Mouse (Mus musculus): ENCODE results near the gene Lrrc4c.

Gene Lrrc4c

DNA sequence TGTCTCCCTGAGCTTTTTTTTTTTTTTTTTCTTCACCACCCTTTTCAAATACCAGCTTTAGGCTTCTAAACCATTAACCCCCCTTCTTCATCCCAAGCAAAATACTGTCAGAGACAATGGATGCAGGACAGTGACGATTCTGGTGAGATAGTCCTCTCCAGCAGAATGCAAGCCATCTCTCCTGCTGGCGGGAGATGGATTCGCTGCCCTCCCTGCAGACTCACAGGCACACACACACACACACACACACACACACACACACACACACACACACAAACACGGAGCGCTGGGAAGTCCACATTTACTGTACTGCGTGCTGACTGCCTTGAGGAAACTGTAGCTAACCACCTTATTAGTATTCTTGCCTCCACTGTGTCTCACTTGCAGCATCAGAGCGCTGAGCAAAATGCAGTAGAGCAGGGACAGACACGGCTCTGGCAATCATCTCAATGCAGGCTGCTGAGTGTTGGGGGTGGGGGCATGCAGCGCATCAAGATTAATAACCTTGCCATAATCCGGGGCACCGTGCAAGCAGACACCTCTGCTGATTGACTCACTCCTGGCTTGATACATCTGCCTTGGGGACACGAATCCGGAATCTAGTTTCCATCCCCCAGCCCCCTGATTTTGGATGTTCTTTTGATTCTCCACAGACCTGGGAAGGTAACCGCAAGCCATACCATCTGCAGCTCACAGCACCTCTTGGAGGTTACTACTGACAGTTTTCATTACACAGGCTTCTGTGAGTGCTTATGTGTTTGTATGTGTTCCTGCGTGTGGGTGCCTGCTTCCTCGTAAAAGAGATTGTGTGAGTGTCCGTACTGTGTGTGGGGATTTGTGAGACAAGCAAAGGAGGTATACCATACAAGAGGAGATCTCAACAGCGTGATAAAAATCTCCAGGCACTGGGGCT, at the start of gene Lrrc4c:
Gene Lrrc4c, plus strand, starts transcription at position 783 of the 913 bp plus-strand sequence.
- DNase-seq (ENCODE audit: low spot score in 2 of 2), result peak in 1 of 2 experiments; percentile 56

DNA sequence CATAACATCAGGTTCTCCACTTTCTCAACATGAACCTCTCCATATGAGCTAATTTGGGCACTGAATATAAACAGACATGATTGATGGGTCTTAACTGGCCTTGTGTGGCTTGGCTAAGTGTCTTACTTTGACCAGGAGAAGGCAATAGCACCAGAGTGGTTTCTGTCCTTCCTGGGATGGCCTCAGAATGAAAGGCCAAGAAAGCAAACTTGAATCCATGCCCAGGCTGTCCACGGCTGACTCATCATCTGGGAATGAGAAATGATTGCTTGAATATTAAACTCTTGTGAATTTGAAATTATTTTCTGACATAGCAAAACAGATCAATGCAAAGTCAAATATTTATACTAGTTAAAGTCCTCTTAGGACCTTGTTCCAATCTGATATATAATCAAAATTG, 42.9 kb upstream of the Lrrc4c start:
- DNase-seq (ENCODE audit: low spot score in 2 of 2), result no peak

DNA sequence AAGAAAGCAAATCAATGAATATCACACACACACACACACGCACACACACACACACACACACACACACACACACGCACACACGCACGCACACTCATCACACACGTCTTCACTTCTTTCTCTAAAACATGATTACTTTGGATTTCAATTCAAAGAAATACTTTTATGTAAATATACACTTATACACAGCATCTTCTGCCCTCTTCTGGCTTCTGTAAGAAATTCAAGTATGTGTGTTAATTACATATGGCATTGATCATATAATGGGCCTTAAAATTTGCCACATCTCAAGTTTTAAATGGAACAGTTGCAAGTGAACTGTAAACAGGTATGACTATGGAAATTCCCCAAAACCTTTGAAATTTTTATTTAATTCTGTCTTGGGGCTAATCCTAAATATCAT, 35.0 kb upstream of the Lrrc4c start:
- no peak for DNase-seq (ENCODE audit: low spot score in 2 of 2)

DNA sequence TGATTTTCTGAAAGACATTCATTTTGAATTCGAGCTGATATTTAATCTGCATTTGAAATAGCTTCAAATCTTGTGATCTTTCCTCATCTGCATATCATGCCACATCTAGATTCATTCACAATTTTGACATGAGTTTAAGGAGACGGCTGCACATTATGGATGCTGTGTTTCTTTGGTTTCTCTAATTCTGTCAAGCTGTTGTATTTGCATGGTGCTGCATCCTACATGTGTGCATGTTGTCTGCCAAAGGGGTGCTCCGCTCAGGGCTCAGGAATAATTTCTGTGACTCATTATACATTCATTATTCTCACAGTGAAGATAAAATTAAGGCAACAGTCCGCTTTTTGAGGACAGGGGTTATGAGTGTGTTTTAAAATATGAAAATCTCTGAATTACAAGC, 30.5 kb upstream of the Lrrc4c start:
- no peak for DNase-seq (ENCODE audit: low spot score in 2 of 2)

DNA sequence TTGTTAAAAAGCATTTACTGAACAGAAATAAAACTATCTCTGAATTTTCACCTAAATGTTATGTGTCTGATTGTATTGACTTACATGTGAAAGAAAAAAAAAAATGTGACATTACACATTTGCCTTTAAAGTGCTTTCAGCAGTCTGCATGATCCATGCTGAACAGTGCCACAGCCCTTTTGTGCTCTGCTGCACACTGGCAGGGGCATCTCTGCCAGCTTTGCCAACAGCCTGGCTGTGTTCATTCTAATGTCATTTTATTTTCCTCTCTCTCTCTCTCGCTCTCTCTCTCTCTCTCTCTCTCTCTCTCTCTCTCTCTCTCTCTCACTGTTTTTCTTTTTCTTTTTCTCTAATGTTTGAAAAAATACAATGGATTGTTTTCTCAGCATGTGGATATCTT, 27.4 kb upstream of the Lrrc4c start:
- DNase-seq (ENCODE audit: low spot score in 2 of 2), result no peak

DNA sequence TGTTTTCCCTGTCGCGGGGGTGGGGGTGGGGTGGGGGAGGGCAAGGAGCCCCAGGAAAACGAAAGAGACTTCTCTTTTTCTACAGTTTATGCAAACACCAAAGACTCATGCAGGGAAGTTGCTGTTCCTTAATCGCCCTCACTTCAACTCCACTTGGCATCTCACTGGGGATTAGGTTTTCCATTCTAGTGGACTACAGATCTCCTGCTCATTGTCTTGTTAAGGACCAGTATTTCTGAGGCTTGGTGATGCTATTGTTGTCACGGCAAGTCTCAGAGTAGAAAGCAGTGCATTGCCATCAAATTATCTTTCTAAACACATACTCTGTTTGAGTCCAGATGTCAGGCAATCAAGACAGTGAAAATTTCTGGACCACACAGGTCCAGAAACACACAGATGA, 2.9 kb upstream of the Lrrc4c start:
- no peak for DNase-seq (ENCODE audit: low spot score in 2 of 2)

DNA sequence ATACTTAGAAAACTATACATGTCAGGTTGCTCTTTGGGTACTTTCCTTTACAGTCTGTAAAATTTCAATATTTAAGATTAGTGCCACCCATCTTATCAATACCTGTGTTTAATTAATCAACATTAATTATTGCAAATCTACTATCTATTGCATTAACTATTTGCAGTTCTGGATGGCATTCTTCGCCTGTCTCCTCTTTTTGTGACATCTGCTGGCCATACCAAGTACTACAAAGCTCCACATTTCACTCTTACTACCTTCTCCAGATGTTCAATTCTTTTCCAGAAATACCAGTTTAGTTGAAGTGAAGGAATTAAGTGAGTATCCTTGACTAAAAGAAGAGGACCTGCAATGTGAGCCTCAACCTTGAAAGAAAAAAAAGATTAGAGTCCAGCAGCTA, 1.4 kb upstream of the Lrrc4c start:
- DNase-seq (ENCODE audit: low spot score in 2 of 2), result peak in 1 of 2 experiments; percentile 28

DNA sequence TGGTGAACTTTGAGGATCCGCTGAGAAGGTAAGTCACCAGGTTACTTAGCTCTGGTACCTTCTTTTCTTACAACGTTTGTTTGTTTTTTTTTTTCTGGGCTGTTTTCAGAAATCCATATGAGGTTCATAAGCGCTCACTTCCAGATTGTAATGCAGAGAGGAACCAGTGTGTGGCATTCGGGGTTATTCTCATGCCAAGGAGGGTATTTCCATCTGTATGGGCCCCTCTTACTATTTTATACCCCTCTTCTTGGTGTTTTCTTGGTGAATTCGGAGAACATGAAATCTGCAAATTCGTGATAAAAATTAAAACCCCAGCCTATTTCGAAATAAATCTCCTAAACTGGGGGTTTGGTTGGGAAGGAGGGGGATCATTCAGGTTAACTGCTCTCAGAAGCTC, 587 bp downstream of the Lrrc4c start:
- no peak for DNase-seq (ENCODE audit: low spot score in 2 of 2)

DNA sequence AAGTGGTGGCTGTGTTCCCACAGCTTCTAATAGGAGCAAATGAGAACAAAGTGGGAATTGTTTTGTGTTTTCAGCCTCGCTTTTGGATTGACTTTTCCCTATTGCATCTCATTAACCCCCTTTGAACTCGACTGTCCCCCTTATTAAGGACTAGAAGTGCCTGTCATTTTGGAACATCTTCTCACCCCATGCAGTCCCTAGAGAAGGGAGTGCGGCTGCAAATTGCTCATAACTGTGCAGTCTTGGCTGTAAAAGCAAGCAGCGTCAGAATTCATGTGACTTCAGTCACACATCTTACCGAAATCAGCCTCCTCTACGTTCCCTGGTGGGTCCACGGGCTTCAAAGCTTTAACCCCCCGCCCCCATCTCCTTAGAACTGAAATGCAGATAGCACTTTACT, 1.2 kb downstream of the Lrrc4c start:
- peak in 1 of 2 experiments; percentile 59 for DNase-seq (ENCODE audit: low spot score in 2 of 2)

DNA sequence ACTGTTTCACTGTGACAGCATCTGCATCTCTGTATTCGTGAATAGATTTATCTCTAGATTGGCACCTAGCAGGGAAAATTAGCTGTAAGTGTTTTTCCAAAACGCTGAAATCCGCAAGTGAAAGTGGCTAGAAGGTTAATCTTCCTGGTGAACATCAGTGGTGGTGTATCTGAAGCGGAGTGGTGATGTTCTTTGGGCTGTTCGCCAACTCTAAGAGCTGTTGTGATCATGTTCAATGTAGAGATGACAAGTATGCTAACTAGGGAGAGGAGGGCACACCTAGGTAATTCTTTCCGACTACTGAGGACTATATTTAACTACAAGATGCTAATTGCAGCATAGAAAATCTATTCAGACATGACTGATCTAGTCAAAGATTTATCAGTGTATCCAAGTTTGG, 1.7 kb downstream of the Lrrc4c start:
- peak in 1 of 2 experiments; percentile 36 for DNase-seq (ENCODE audit: low spot score in 2 of 2)

DNA sequence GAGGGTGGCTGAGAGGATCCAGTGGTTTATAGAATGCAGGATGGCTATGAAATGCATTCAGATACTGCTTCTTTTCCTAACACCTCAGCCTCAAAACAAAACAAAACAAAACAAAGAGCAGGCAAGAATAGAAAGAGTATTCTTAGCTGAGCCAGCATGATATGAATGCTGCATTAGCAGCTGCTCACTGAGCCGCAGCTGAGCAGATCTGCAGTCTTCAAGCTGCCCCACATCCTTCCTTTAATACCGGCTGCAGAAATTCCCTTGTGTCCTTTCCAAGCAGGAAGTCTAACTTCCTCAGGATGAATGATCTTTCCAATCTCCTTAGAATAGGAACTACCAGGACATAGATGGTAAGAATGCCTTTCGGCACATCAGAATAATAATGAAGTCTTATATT, 16.7 kb downstream of the Lrrc4c start:
- DNase-seq (ENCODE audit: low spot score in 2 of 2), result no peak

DNA sequence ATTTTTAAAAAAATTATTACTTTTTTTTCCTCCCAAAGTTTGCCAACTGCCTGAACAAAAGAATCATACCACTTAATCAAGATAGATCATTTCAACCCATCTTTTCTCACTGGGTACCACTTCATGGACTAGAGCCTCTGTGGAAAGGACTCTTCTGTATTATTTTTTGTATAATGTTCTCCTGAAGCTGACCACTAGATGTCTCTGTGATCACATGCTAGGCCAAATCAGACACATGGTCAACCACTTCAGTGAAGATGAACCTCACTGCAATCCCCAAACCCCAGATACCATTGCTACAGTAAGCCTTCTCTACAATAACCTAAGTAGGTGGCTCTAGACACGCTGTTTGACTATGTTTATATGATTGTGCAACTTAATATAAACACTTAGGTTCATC, 19.4 kb downstream of the Lrrc4c start:
- peak in 1 of 2 experiments; percentile 42 for DNase-seq (ENCODE audit: low spot score in 2 of 2)

DNA sequence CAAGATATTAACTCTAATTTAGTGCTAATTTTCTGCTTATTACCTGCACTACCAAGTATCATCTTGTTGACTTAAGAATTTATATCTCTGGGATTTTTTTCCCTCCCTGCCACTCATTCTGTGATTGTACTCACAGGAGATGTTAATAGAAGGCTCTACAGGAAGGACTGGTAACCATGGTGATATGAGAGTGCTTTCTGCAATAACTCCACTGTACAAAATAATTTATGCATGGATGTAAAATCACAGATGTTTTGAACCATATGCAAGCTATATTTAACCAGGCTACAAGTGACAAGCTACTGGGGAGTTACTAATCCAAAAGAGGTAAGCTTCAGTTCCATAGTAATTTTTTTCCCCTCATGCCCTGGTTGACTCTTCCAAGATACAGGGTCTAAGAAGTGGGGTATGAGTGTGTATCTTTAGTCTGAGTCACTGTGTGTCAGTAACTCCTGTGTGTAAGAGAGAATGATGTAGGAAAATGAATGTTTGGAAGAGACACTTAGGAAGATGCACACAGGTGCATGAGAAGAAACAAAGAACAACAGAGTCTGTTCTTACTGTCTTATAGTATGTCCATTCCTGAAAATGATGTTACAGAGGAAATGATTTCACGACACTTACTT, 83.3 kb downstream of the Lrrc4c start:
- peak; percentile 18 to 61 for DNase-seq (ENCODE audit: low spot score in 2 of 2)

DNA sequence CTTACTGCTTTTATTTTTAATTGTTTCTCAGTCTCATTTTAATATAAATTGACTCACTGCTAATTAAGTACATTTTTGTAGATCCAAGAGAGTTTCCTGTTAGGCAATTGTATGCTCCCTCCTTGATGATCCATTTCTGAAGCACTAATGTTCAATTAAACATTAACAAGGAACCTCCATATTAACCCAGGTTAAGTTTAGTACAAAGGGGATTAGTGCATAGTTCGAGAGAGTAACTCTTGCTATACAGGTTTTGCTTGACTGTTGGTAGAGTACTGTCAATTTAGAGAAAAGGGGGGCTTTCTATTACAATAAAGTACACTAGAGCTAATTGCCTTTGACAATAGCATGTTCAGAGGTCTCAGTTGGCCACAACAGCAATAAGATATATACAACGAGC, 84.5 kb downstream of the Lrrc4c start:
- no peak for DNase-seq (ENCODE audit: low spot score in 2 of 2)

DNA sequence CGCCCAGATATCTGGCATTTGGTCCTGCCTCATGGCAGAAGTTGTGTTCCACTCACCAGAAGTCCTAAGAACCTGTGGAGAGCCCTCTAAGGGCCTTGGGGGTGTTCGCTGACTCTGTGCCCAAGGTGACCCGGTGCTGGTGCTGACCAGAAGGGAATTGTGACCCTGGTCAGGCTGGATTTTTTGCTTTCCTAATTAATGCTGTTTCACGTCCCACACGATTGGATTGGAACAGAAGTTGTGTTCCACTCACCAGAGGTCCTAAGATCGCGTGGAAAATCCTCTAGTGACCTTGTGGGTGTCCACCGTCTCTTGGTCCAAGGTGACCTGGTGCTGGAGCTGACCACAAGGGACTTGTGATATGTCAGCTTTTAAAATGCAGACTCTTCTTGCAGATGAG, 88.9 kb downstream of the Lrrc4c start:
- DNase-seq (ENCODE audit: low spot score in 2 of 2), result no peak

DNA sequence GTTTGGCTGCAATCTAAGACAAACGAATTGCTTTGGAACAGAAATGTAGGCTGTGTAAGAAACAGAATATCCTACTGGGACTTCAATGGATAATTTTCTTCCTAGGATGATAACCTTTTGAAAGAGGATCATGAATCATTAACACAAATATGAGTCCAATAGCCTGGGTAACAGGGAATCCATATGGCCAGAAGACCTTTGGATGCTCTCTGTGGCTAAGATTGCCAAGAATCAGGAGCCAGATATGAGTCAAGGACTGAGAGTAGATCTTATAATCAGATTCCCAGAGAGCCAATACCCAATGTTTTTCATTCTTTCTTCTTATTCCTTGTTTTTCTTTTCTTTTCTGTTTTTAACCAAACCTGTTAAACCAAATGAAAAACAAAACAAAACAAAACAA, 93.2 kb downstream of the Lrrc4c start:
- no peak for DNase-seq (ENCODE audit: low spot score in 2 of 2)

DNA sequence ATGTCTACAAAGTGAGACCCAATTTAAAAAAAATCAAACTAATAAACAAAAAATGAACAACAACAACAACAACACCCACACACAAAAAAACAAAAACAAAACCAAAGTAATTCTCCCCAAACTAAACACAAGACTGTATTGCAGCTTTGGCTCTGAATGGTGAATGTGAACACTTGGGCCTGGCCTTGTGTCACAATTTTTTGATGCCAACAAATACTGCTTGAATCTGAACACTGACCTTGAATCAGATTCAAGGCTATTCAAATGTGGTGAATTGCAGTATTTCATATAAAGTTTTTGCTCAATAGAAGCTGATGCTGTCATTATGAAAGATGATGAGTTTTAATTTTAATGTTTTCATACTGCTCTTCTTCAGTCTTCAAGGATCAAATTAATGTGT, 143.6 kb downstream of the Lrrc4c start:
- DNase-seq (ENCODE audit: low spot score in 2 of 2), result no peak

DNA sequence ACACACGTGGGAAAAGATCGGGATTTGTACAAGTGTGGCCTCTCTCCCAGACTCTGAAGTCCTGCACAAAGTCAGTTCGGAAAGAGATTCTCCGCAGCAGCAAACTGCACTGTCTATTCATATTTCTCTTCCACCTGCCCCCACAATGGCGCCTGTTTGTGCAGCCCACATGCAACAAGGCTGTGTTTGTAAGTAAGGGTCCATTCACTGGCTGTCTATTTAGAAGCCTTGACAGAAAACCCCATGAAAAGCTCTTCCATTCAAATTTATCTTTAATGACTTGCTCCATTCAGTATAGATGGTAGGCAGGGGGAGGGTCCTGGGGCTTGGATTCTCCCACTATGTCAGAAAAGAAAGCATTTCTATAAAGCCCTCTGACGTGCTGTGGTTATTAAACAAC, 157.7 kb downstream of the Lrrc4c start:
- no peak for DNase-seq (ENCODE audit: low spot score in 2 of 2)

DNA sequence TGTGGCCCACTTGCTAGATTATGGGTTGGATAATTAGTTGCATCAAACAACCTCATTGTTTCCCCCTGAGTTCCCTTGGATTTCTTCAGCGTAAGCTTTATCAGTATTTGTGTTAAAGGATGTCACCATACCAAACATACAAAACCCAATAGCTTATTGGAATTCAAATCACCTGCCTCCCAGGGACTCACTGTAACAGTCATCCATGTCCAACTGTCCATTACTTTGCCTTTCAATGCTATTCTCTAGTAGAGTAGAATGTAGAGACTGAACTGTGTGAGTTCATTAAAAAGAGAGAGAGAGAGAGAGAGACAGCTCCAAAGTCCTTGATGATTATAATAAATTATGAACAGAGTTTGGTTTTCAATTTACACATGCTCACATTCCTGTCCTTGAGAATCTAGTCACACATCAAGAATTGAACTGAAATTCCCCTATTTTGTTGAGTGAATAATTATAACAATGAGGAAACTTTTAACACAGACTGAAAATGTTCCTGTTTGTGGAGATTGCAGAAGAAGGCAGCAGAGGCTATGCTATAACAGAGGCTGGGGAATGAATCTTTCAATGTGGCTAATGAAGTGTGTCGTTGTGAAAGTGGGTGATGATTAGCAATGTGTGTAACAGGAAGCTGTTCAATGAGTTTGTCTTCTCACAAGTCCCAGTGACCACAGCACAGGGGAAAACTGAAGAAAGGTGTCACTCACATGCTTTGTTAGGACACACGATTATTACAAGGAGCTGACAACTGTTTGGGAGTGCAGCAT, 181.3 kb downstream of the Lrrc4c start:
- no peak for DNase-seq (ENCODE audit: low spot score in 2 of 2)

DNA sequence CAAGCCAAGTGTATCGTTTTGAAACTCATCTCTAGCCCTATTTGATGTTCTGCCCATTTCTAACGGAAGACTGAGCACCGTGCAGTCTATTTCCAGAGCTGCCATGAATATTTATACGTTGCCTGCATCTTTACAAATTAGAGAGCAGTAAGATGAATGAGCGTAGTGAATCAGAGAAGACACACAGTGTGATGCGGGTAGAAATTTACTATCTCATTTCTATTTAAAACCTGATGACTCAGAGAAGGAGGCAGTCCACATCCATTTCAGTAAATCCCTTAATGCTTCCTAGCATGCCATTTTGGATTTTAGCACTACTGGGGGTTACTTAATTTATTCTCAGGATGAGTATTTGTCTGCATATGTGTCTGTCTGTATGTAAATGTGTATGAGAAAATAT, 186.2 kb downstream of the Lrrc4c start:
- peak in 1 of 2 experiments; percentile 18 for DNase-seq (ENCODE audit: low spot score in 2 of 2)

DNA sequence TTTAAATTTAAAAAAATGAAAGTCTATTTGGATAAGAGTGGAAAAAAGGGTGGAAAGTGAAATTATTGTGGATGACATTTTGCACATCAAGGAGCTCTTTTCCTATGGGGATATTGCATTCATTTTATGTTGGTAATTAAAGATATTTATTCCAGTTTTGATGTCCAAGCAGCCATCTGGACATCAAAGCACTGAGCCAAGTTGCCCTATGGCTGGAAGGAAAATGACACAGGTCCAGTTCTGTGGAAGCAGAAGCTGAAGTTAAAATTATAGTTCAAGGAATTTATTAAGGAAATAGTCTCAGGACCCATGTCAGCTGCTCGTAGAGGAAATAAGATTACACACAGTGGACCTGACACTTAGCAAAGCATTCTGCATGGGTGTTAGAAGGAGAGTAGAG, 187.7 kb downstream of the Lrrc4c start:
- DNase-seq (ENCODE audit: low spot score in 2 of 2), result no peak

DNA sequence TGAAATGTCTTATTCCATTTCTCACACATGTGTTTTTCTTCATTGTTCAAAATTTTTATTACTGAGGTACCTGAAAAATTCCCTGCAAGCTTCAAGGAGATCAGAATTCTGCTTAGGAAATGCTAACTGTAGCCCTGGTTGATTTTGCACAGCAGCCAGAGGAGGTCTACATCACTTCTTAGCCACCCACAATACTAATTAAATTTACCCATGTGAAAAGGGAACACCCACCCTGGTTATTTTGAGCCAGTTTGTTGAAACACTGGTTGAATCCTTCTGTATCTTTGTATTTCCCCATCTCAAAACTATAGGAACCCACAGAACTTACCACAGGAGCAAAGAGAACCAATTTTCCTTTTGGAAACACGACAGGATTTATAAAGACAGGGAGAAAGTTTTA, 191.0 kb downstream of the Lrrc4c start:
- peak; percentile 21 to 42 for DNase-seq (ENCODE audit: low spot score in 2 of 2)

DNA sequence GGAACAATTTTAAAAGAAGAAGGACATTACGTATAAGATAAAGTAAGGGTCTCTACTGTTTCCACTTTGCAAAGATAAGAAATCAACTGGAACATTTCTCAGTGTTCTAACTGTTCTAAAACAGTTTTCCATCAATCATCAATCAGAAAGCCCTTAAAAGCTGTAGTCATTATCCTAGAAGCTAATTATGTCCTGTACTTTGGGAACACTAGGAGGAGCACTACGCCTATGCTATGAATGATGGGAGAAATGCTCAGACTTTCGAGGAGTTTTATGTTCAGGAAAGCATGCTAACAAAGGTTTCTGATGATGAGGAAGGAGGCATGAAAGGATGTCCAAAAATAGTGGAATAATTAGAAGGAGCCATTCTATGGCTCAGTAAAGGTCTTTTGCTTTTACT, 219.5 kb downstream of the Lrrc4c start:
- DNase-seq (ENCODE audit: low spot score in 2 of 2), result no peak
